Mouse (Mus musculus) limb, embryonic 13.5 days (tissue): ENCODE measurements around the gene Gm20388. TPM values are rescaled to one million over a fixed set of nuclear protein-coding genes. Genes with fewer than 3 reads are reported as not detected.

ENCODE experiments used
- ATAC-seq: fragments of 200-750 bp; cut with Nextera tagmentation; 2 replicates; pipeline ENCODE4 v1.8.0; 2017; ENCODE audit warnings: low read depth, moderate number of reproducible peaks, moderate TSS enrichment; ENCODE audit not compliant: low FRiP score
- H3K27ac ChIP-seq: fragments of 300-500 bp; sonication (generic); 2 replicates; pipeline ENCODE4 v1.5.1; 2015; ENCODE audit warnings: inconsistent platforms, mild to moderate bottlenecking, moderate library complexity
- H3K27me3 ChIP-seq: fragments of 300-500 bp; sonication (generic); 2 replicates; pipeline ENCODE4 v1.6.1; 2015; ENCODE audit warnings: mild to moderate bottlenecking, inconsistent platforms
- H3K36me3 ChIP-seq: fragments of 300-500 bp; sonication (generic); 2 replicates; pipeline ENCODE4 v1.6.1; 2015; ENCODE audit warnings: inconsistent platforms, mild to moderate bottlenecking, moderate library complexity
- H3K4me1 ChIP-seq: fragments of 300-500 bp; sonication (generic); 2 replicates; pipeline ENCODE4 v1.6.1; 2015; ENCODE audit warnings: inconsistent platforms
- H3K4me2 ChIP-seq: fragments of 300-500 bp; sonication (generic); replicated peaks from 2 replicates; pipeline ENCODE4 v1.6.1; 2015; ENCODE audit warnings: inconsistent platforms, mild to moderate bottlenecking, moderate library complexity
- H3K4me3 ChIP-seq: fragments of 300-500 bp; sonication (generic); 2 replicates; pipeline ENCODE4 v1.5.1; 2015; ENCODE audit warnings: moderate library complexity, mild to moderate bottlenecking, inconsistent platforms
- H3K9ac ChIP-seq: fragments of 300-500 bp; sonication (generic); 2 replicates; pipeline ENCODE4 v1.6.1; 2015; ENCODE audit warnings: mild to moderate bottlenecking, inconsistent platforms
- H3K9me3 ChIP-seq: fragments of 300-500 bp; sonication (generic); 2 replicates; pipeline ENCODE4 v1.6.1; 2016; ENCODE audit warnings: inconsistent platforms
- WGBS: fragments of 180-500 bp; shearing (Covaris S2); methylation state at CpG from one replicate; pipeline ENCODE4 v1.1.7; 2015; 5-methylcytosine and 5-hydroxymethylcytosine counted together
- polyA plus RNA-seq: library from polyadenylated mRNA; unstranded; fragments of >200 nt; fragmentation: Nextera tagmentation; extraction: Ambion mirVana; gene quantifications from 2 replicates; pipeline ENCODE4 v1.2.1, GENCODE M21; 2015

Gm20388 gene
- polyA plus RNA-seq, 1 experiment from 2014 or later = 7.1 TPM

- H3K9ac ChIP-seq = no peak overlapping the region
- no peaks in the 10 kb centered on the region for H3K36me3 ChIP-seq
- H3K4me2 ChIP-seq = peak overlapping the region; percentile 38; the same call in 1 of the 2 replicates
- H3K4me3 ChIP-seq = no peak overlapping the region
- H3K4me1 ChIP-seq = peaks cover 94% of the 10 kb centered on the region
- 27% methylated on average over 21 of the region's 21 CpGs for WGBS
- no peaks in the 10 kb centered on the region for H3K9me3 ChIP-seq
- peak overlapping the region; percentile 15; the same call in 1 of the 2 replicates for H3K27ac ChIP-seq
- peak; percentile 42; the same call in 1 of the 2 replicates for ATAC-seq
- H3K27me3 ChIP-seq = no peaks in the 10 kb centered on the region
Observed at GRCm38 (mm10) chr8:120288122-120288908, 377.7 kb downstream of the Gm20388 start.

GRCm38 (mm10) chr8:120289191-120289590, 378.6 kb downstream of the Gm20388 start:
- Histone ChIP-seq H3K4me2 (no peak overlapping the region), H3K36me3 (no peaks in the 10 kb centered on the region), H3K27me3 (no peaks in the 10 kb centered on the region), H3K4me1 (peaks cover 94% of the 10 kb centered on the region), H3K4me3 (no peak overlapping the region), H3K9ac (peak overlapping the region; percentile 43), H3K27ac (no peak overlapping the region; the same call in 1 of the 2 replicates), H3K9me3 (no peaks in the 10 kb centered on the region)
- 85% methylated on average over 7 of the region's 7 CpGs for WGBS
- no peak for ATAC-seq

- H3K4me2 ChIP-seq = peak overlapping the region; percentile 19; the same call in 1 of the 2 replicates
- H3K4me3 ChIP-seq = no peak overlapping the region
- H3K9me3 ChIP-seq = no peaks in the 10 kb centered on the region
- H3K4me1 ChIP-seq = peaks cover 94% of the 10 kb centered on the region
- no peaks in the 10 kb centered on the region for H3K36me3 ChIP-seq
- no peak overlapping the region; the same call in 1 of the 2 replicates for H3K27ac ChIP-seq
- WGBS = 36% methylated on average over 10 of the region's 10 CpGs
- no peaks in the 10 kb centered on the region for H3K27me3 ChIP-seq
- peak overlapping the region; percentile 43 for H3K9ac ChIP-seq
- no peak for ATAC-seq
Observed at GRCm38 (mm10) chr8:120289698-120290181, 379.1 kb downstream of the Gm20388 start.

- H3K27me3 ChIP-seq = no peaks in the 10 kb centered on the region
- 0 out of 2 replicates have a peak overlapping the region, but pooled peaks have one; percentile 19 for H3K9ac ChIP-seq
- H3K9me3 ChIP-seq = no peaks in the 10 kb centered on the region
- ATAC-seq = no peak
- H3K4me1 ChIP-seq = peaks cover 94% of the 10 kb centered on the region
- H3K4me2 ChIP-seq = no peak overlapping the region
- H3K4me3 ChIP-seq = no peak overlapping the region
- whole genome bisulfite sequencing = 66% methylated on average over 15 of the region's 15 CpGs
- no peaks in the 10 kb centered on the region for H3K36me3 ChIP-seq
- no peak overlapping the region for H3K27ac ChIP-seq
Observed at GRCm38 (mm10) chr8:120290614-120291013, 380.0 kb downstream of the Gm20388 start.

- Histone ChIP-seq H3K4me1 (peaks cover 93% of the 10 kb centered on the region), H3K4me3 (no peak overlapping the region), H3K27me3 (no peaks in the 10 kb centered on the region), H3K36me3 (no peaks in the 10 kb centered on the region), H3K27ac (no peak overlapping the region), H3K9me3 (no peaks in the 10 kb centered on the region), H3K9ac (no peak overlapping the region), H3K4me2 (no peak overlapping the region)
- no peak for ATAC-seq
- 76% methylated on average over 9 of the region's 9 CpGs for WGBS
Observed at GRCm38 (mm10) chr8:120291650-120292049, 381.0 kb downstream of the Gm20388 start.

GRCm38 (mm10) chr8:120292316-120293107, 381.9 kb downstream of the Gm20388 start:
- 52% methylated on average over 8 of the region's 8 CpGs for whole genome bisulfite sequencing
- H3K36me3 ChIP-seq = no peaks in the 10 kb centered on the region
- H3K27me3 ChIP-seq = no peaks in the 10 kb centered on the region
- H3K9me3 ChIP-seq = no peaks in the 10 kb centered on the region
- no peak overlapping the region; the same call in 1 of the 2 replicates for H3K9ac ChIP-seq
- no peak for ATAC-seq
- no peak overlapping the region for H3K4me3 ChIP-seq
- H3K27ac ChIP-seq = peak overlapping the region; percentile 39; the same call in 1 of the 2 replicates
- peaks cover 96% of the 10 kb centered on the region for H3K4me1 ChIP-seq
- H3K4me2 ChIP-seq = no peak overlapping the region

GRCm38 (mm10) chr8:120293421-120294357, 383.0 kb downstream of the Gm20388 start:
- no peak for ATAC-seq
- 39% methylated on average over 18 of the region's 18 CpGs for WGBS
- H3K27me3 ChIP-seq = no peaks in the 10 kb centered on the region
- no peaks in the 10 kb centered on the region for H3K9me3 ChIP-seq
- no peak overlapping the region for H3K4me3 ChIP-seq
- H3K4me1 ChIP-seq = peaks cover 94% of the 10 kb centered on the region
- H3K36me3 ChIP-seq = no peaks in the 10 kb centered on the region
- H3K9ac ChIP-seq = no peak overlapping the region; the same call in 1 of the 2 replicates
- H3K27ac ChIP-seq = peak overlapping the region; percentile 52; the same call in 1 of the 2 replicates
- H3K4me2 ChIP-seq = no peak overlapping the region

GRCm38 (mm10) chr8:120294982-120295870, 384.6 kb downstream of the Gm20388 start:
- Histone ChIP-seq H3K4me3 (no peak overlapping the region), H3K27ac (peak overlapping the region; percentile 28; the same call in 1 of the 2 replicates), H3K9me3 (no peaks in the 10 kb centered on the region), H3K9ac (0 out of 2 replicates have a peak overlapping the region, but pooled peaks have one; percentile 35), H3K4me1 (peaks cover 92% of the 10 kb centered on the region), H3K36me3 (no peaks in the 10 kb centered on the region), H3K4me2 (peak overlapping the region; percentile 25; the same call in 1 of the 2 replicates), H3K27me3 (no peaks in the 10 kb centered on the region)
- WGBS = 30% methylated on average over 16 of the region's 17 CpGs
- ATAC-seq = 0 out of 2 replicates have a peak, but pooled peaks have one; percentile 6

- H3K4me2 ChIP-seq = no peak overlapping the region
- H3K27ac ChIP-seq = peak overlapping the region; percentile 48; the same call in 1 of the 2 replicates
- peaks cover 87% of the 10 kb centered on the region for H3K4me1 ChIP-seq
- no peak for ATAC-seq
- no peaks in the 10 kb centered on the region for H3K36me3 ChIP-seq
- no peaks in the 10 kb centered on the region for H3K9me3 ChIP-seq
- H3K4me3 ChIP-seq = no peak overlapping the region
- no peaks in the 10 kb centered on the region for H3K27me3 ChIP-seq
- whole genome bisulfite sequencing = 32% methylated on average over 5 of the region's 5 CpGs
- H3K9ac ChIP-seq = no peak overlapping the region
Observed at GRCm38 (mm10) chr8:120297000-120297399, 386.4 kb downstream of the Gm20388 start.
